Mouse (Mus musculus) MEL-GATA-1-ER (cell line): ENCODE results near the gene Krt222.

Experiments
- DNase-seq: peaks from one replicate; pipeline ENCODE4 v3.0.0-alpha.2; 2012; ENCODE audit warnings: low read depth; ENCODE audit errors: extremely low read depth

Gene Krt222

GRCm38 (mm10) chr11:99242056-99242455 lies 1.8 kb downstream of the Krt222 start:
- DNase-seq = no peak

DNA sequence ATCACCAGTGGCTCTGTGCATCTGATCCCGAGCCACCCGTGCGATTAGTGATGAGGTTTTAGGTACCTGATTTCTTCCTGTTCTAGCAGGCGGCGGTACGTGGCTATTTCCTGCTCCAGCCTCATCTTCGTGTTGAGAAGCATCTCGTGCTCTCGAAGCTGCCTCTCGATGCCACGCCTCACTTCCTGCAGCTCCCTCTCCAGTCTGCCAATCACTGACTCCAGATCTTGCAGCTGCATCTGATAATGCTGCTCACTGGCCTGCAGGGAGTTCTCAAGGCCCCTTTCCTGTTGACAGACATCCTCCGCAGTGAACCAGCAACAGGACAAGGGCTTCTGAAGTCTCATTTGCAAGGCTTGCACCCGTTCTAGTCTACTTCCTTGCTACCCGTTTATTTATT lies 5.4 kb downstream of the Krt222 start:
- no peak for DNase-seq

DNA sequence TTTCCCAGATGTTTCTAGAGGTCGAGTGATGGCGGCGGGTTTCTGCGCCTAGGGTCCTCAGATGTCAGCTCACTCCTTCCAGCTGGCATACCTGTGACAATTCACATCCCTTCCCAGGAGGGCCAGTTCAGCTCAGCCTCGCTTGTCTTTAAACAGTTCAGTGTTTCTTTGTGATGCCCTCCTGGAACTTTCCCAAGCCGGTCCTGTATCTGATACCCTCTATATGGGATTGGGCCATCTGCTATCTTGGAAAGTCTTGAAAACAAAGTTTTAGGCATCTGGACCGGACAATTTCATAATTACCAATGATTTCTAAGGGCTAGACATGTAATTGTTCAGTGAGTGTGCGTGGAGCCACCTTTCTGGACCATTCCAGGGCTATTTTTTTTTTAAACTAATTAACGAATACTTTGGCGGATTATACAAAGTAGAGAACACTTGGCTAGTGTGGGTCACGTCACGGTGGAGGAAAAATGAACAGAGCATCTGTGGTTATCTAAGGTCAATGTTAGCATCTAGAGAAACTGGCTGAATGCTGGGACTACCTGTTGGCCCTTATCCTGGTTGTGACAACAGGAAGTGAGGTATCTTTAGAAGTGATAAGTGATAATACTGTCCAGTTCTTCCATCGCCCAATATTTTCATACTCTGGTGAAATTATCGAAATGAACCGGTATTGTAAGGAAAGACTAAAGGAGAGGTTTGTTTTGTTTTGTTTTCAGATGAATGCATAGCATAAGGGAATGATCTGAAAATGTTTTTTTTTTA lies 12.7 kb downstream of the Krt222 start:
- DNase-seq = no peak

DNA sequence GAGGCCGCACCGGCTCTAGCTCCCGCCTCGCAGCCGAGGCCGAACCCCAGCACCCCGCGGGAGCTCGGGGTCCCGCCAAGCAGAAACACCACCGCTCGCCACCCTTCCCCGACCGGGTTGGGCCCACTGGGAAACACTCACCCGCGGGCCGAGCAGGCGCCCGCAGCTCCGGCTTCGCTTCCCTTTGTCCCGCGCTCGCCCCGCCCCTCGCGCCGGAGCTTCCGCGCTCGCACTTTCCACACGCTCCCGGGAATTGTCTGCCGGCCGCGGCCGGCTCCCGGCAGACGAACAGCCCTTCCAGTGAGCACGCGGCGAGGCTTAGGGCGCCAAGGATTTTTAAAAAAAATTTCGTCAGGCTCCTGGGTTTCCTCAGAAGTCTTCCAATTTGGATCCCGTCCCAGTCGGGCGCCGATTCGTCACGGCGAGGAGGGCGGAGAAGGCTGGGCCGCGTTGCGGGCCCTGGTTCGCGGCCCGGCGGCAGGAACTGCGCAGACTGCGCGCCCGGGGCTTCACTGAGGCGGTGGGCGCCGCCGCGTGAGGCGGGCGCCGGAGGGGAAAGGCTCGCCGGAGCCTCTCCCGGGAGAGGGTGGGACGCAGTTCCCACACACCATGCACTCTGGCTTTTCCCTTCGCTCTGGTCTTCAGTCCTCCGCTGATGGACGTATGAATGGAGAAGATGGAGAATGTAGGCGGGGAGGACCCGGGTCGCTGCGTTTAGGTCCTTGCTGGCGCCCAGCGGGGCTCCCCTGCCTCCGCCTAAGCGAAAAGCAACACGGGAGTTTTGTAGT lies 13.4 kb downstream of the Krt222 start, which contains the start of gene Smarce1:
TSS of gene Smarce1 (minus strand) at position 757 of the 788 bp plus-strand sequence.
- DNase-seq = peak; percentile 48

GRCm38 (mm10) chr11:99229641-99230260 lies 14.1 kb downstream of the Krt222 start:
- DNase-seq = peak; percentile 13

GRCm38 (mm10) chr11:99226298-99226697 lies 17.6 kb downstream of the Krt222 start:
- no peak for DNase-seq

GRCm38 (mm10) chr11:99223310-99223709 lies 20.6 kb downstream of the Krt222 start:
- no peak for DNase-seq

- DNase-seq = no peak
Measured at GRCm38 (mm10) chr11:99221811-99222210, 22.1 kb downstream of the Krt222 start.

DNA sequence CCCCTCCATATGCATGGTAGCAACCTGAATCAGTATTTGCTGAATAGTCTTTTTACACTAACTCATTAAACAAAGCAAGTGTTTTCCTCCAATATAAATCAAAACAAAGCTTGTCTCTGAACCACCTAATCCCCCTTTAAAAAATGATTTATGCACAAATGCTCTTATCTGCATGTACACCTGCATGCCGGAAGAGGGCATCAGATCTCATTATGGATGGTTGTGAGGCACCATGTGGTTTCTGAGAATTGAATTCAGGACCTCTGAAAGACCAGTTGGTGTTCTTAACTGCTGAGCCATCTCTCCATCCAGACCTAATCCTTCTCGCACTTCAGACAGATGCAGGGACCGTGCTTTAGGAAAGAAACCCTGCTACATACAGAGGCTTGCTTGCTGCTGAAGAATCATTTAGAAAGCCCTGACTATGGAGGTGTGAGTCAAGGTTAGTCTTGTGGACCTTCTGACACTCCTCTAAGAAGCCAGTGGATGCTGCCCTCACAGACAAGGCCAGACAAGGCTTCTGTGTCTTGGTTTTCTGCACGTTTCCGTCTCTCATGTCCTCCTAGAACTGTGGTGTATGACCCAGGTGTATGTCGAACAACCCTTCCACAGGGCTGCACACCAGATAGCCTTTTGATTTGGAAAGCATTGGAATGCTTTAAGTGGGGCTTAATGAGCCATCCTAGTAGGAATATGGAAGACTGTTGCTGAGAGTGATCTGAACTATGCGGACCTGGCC lies 26.5 kb downstream of the Krt222 start:
- DNase-seq = no peak

GRCm38 (mm10) chr11:99216181-99216580 lies 27.7 kb downstream of the Krt222 start:
- no peak for DNase-seq

- no peak for DNase-seq
Measured at GRCm38 (mm10) chr11:99212693-99213092, 31.2 kb downstream of the Krt222 start.

DNA sequence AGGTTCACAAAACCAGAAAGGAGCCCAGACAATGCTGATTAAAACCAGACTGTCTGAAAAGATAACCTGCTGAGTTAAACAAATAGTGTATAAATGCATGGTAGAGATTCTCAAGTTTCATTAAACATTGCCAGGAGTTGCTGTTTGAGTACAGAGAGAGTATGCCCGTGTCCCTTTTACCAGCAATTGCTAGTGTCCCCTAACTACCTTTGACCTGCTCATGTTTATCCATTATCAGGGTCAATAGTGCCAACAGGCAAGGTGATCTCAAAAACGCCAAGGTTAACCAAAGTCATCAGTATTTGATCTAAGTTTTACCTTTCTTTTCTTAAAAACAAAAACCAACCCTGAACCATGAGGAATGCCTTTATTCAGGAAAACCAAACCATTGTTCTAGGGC lies 31.9 kb downstream of the Krt222 start:
- DNase-seq = no peak

DNA sequence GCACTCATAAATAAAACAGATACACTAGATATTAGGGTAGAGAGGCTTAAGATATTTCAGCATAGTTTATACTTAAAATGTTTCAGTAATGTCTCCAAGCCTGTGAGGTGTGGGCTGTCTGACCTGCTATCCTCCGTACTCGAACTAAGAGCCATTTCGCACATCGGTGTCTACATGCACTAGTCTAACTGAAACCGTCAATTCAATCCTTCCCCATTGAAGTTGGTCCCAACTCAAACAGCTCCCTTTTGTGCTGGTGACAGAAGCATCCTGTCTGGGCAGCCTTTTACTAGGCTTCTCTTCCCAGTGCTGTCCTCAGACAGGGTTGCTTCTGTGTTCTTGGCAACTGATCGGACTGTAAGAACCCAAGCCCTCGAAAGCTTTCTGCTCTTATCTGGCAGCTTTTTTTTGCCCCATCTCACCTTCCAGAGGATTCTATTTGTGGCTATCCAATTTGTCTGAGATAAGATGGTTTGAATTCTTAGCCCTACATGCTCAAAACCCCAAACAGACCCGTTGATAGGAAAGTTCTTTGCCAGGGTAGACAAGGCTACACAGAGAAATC lies 35.7 kb downstream of the Krt222 start:
- no peak for DNase-seq

- no peak for DNase-seq
Measured at GRCm38 (mm10) chr11:99207449-99207848, 36.4 kb downstream of the Krt222 start.

- DNase-seq = peak; percentile 25
Measured at GRCm38 (mm10) chr11:99206954-99207353, 36.9 kb downstream of the Krt222 start.

DNA sequence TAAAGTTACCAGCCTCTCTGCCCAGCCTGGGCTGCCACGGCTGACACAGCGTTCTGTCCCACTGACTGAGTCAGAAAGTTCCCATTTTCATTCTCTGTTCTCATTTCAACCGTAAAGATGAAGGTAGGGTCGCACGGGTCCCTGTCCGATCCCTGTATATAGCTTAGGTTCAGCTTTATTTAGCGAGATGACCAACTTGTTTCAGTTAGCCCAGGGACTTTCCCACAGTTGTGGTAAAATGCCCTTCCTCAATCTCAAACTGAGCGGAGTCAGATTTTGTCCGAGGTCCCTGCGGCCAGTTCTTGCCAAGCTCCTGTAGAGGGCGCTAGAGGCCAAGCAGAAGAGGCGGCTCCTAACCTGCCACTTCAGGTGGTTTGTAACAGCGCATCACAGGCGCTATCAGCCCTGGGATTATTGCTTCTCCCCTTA lies 54.7 kb downstream of the Krt222 start:
- no peak for DNase-seq

GRCm38 (mm10) chr11:99187348-99187747 lies 56.5 kb downstream of the Krt222 start:
- no peak for DNase-seq

DNA sequence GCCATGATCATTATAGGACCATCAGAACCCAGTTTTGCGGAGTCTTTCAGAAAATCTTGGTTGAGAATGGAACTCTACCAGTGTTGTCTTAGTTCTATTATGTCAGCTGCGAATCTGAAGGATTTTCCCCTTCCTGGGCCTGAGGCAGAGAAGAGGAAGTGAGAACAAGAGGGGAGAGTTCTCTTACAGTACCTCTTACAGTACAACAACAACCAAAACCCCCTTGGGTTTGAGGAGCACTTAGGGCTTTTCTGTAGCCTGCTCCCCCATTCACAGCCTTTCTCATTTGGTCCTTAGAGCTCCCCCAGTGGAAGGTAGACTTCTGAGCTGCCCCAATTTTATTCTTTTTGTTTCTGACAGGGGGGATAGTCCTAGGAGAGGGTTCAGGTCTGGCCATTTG lies 57.0 kb downstream of the Krt222 start:
- DNase-seq = no peak
